Mouse (Mus musculus): ENCODE measurements around the gene Gm6377. TPM values are rescaled to one million over a fixed set of nuclear protein-coding genes. Genes with fewer than 3 reads are reported as not detected.

Gene Gm6377
- polyA plus RNA-seq, 1 experiment from 2014 or later = not detected

GRCm38 (mm10) chrX:109191436-109191835, 5.1 kb upstream of the Gm6377 start:
- H3K4me2 ChIP-seq (ENCODE audit: low read length) = no peak overlapping the region
- H3K27ac ChIP-seq (ENCODE audit: low read length) = no peak overlapping the region
- H3K4me3 ChIP-seq (replicated peaks; ENCODE audit: low read length) = no peak overlapping the region
- no peak for ATAC-seq
- H3K27me3 ChIP-seq (replicated peaks; ENCODE audit: control insufficient read depth, insufficient read depth, low read length) = no peaks in the 10 kb centered on the region
- WGBS = 75% methylated on average over 4 of the region's 4 CpGs
- H3K4me1 ChIP-seq (replicated peaks; ENCODE audit: control insufficient read depth, insufficient read depth, low read length) = no peaks in the 10 kb centered on the region
- H3K36me3 ChIP-seq (ENCODE audit: control insufficient read depth, insufficient read depth) = no peaks in the 10 kb centered on the region
- no peaks in the 10 kb centered on the region for H3K9me3 ChIP-seq (ENCODE audit: control insufficient read depth, low read length)
- H3K9ac ChIP-seq (replicated peaks; ENCODE audit: low read depth, low read length) = no peak overlapping the region

GRCm38 (mm10) chrX:109207843-109208242, 11.3 kb downstream of the Gm6377 start:
- Histone ChIP-seq H3K27ac (ENCODE audit: low read length) (no peak overlapping the region), H3K9ac (replicated peaks; ENCODE audit: low read depth, low read length) (no peak overlapping the region), H3K9me3 (ENCODE audit: control insufficient read depth, low read length) (no peaks in the 10 kb centered on the region), H3K4me2 (ENCODE audit: low read length) (no peak overlapping the region), H3K4me1 (replicated peaks; ENCODE audit: control insufficient read depth, insufficient read depth, low read length) (no peaks in the 10 kb centered on the region), H3K36me3 (ENCODE audit: control insufficient read depth, insufficient read depth) (no peaks in the 10 kb centered on the region), H3K27me3 (replicated peaks; ENCODE audit: control insufficient read depth, insufficient read depth, low read length) (no peaks in the 10 kb centered on the region), H3K4me3 (replicated peaks; ENCODE audit: low read length) (no peak overlapping the region)
- ATAC-seq = no peak

- Histone ChIP-seq H3K4me3 (replicated peaks; ENCODE audit: low read length) (no peak overlapping the region), H3K36me3 (ENCODE audit: control insufficient read depth, insufficient read depth) (no peaks in the 10 kb centered on the region), H3K9me3 (ENCODE audit: control insufficient read depth, low read length) (no peaks in the 10 kb centered on the region), H3K4me2 (ENCODE audit: low read length) (no peak overlapping the region), H3K9ac (replicated peaks; ENCODE audit: low read depth, low read length) (no peak overlapping the region), H3K4me1 (replicated peaks; ENCODE audit: control insufficient read depth, insufficient read depth, low read length) (no peaks in the 10 kb centered on the region), H3K27ac (ENCODE audit: low read length) (no peak overlapping the region), H3K27me3 (replicated peaks; ENCODE audit: control insufficient read depth, insufficient read depth, low read length) (no peaks in the 10 kb centered on the region)
- ATAC-seq = no peak
- WGBS = 96% methylated on average over 1 of the region's 1 CpGs
These were observed 32.2 kb downstream of the Gm6377 start for GRCm38 (mm10) chrX:109228720-109229119.

- H3K9me3 ChIP-seq (ENCODE audit: control insufficient read depth, low read length) = no peaks in the 10 kb centered on the region
- H3K36me3 ChIP-seq (ENCODE audit: control insufficient read depth, insufficient read depth) = no peaks in the 10 kb centered on the region
- no peak overlapping the region for H3K27ac ChIP-seq (ENCODE audit: low read length)
- no peak overlapping the region for H3K4me3 ChIP-seq (replicated peaks; ENCODE audit: low read length)
- no peaks in the 10 kb centered on the region for H3K4me1 ChIP-seq (replicated peaks; ENCODE audit: control insufficient read depth, insufficient read depth, low read length)
- no peak overlapping the region for H3K9ac ChIP-seq (replicated peaks; ENCODE audit: low read depth, low read length)
- WGBS = 95% methylated on average over 3 of the region's 3 CpGs
- no peaks in the 10 kb centered on the region for H3K27me3 ChIP-seq (replicated peaks; ENCODE audit: control insufficient read depth, insufficient read depth, low read length)
- no peak overlapping the region for H3K4me2 ChIP-seq (ENCODE audit: low read length)
- ATAC-seq = no peak
These were observed 39.0 kb downstream of the Gm6377 start for GRCm38 (mm10) chrX:109235383-109236036.

GRCm38 (mm10) chrX:109238163-109238562, 41.6 kb downstream of the Gm6377 start:
- no peaks in the 10 kb centered on the region for H3K36me3 ChIP-seq (ENCODE audit: control insufficient read depth, insufficient read depth)
- H3K4me3 ChIP-seq (replicated peaks; ENCODE audit: low read length) = no peak overlapping the region
- H3K4me2 ChIP-seq (ENCODE audit: low read length) = no peak overlapping the region
- ATAC-seq = no peak
- no peaks in the 10 kb centered on the region for H3K4me1 ChIP-seq (replicated peaks; ENCODE audit: control insufficient read depth, insufficient read depth, low read length)
- H3K9me3 ChIP-seq (ENCODE audit: control insufficient read depth, low read length) = no peaks in the 10 kb centered on the region
- no peak overlapping the region for H3K27ac ChIP-seq (ENCODE audit: low read length)
- H3K27me3 ChIP-seq (replicated peaks; ENCODE audit: control insufficient read depth, insufficient read depth, low read length) = no peaks in the 10 kb centered on the region
- no peak overlapping the region for H3K9ac ChIP-seq (replicated peaks; ENCODE audit: low read depth, low read length)

Other genes with a start within 250 kb of the Gm6377 start
- gene Hmgn5, start 183.4 kb upstream of the Gm6377 start, polyA plus RNA-seq (2015; fragmentation: Nextera tagmentation; extraction: Ambion mirVana) = 18.5 and 20.2 TPM in 2 replicates
- 272 and 280 TPM in 2 replicates for gene Sh3bgrl, start 101.4 kb upstream of the Gm6377 start, polyA plus RNA-seq (2015; fragmentation: Nextera tagmentation; extraction: Ambion mirVana)

All from forebrain, embryonic 16.5 days (tissue).